Mouse (Mus musculus) telencephalon, adult 2 months (tissue): ENCODE measurements at regions not wholly inside any gene's neighbourhood (a gene's known extent, or its start where the extent isn't known, plus 50 kb on each side); places are given as distances from the start of the nearest gene placed in this dataset.

Source experiments
- DNase-seq: peaks from one replicate; pipeline ENCODE4 v3.0.0-alpha.2; 2011; ENCODE audit warnings: low read depth, low spot score

DNA sequence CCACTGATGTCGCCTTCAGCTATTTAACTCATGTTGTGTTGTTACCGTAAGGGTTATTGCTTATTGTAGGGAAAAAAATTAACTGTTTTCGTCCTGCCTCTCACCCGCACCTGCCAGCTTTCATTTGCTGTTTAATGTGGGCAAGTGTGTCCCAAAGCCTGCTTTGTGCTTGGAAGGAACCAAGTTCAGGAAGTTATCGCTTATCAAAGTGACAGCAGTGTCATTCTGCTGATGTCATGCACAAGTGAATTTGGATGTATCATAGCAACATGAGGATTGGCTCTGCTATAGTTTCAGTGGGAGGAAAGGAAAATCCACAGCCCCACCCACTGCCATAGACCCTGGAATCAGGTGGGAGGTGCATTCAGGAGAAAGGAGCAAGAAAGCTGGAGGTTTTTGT, 276.5 kb downstream of the Rnf144b start:
- DNase-seq: no peak

DNA sequence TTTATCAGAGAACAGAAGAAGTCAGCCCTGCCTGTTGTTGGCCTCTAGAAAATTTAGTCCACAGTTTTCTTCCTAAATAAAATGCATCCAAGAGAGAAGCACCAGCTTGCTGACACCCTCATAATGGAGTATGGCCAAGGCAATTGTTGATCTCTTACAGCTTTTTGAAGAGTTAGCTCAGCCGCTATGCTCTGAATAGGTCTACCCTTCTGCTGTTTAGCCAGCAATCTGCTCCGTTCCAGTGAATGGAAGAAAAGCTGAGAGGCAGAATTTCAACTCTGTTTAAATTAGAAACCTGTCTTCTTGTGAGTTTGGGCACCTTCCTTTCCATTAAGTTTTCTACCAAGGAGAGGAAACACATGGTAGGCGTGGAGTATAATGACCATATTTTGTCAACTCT, 290.8 kb downstream of the Rnf144b start:
- peak; percentile 73 for DNase-seq

DNA sequence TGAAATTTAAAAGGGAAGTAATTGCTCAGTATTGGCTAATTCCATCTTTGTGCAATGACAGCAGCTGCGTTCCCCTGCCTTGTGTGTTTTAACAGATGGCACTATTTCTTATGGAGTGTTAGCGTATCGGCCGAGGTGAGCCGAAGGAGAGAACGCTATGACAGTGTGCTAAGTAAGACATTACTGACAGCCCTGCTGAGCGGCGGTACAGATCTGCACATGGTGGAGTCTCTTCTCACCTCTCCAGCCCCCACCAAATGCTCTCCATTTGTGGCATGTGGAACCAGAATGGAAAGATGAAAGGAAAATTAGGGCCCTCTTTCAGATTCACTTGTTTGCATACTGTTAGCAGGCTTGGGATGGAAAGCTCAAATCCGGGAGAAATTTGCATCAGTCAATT, 291.5 kb downstream of the Rnf144b start:
- DNase-seq: peak; percentile 33

DNA sequence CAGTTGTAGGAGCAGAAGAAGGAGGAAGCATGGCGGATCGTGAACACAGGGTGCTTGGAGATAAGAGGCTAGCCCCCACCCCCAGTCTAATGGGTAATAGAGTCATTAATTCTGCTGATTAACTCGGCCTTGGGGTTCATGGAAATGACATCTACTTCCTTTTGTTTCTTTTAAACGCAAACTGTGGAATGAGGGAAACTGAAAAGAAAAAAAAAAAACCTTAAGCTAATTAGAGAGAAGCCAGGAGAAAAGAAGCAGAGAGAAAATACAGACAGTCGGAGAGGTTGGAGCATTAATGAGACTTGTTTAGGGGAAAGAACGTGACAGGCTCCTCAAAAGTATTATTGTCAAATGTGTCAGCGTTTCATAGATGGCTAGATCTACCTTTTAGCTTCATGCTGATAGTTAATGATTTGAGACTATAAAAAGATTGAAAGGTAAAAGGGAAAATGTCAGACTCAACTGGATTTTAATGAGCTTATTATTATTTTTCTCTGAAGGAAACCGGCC, 307.5 kb downstream of the Rnf144b start:
- DNase-seq: no peak

DNA sequence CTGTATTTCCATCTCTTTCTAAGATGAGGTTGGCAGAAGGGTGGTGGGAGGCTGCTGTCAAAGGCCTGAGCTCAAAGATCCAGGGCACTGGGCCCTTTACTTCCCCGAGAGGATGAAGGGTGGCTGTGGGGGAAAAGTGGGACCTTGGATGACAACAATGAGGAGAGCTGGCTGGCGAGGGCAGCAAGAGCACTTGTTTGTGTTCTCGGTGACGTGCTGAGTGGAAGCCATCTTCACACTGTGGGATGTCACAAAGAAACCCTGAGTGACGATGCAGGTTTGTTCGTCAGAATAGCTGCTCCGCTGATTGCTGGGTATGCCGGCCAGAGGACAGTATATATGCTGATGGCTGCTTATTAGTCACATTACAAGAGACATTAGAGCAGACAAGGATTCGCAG, 308.0 kb downstream of the Rnf144b start:
- no peak for DNase-seq

DNA sequence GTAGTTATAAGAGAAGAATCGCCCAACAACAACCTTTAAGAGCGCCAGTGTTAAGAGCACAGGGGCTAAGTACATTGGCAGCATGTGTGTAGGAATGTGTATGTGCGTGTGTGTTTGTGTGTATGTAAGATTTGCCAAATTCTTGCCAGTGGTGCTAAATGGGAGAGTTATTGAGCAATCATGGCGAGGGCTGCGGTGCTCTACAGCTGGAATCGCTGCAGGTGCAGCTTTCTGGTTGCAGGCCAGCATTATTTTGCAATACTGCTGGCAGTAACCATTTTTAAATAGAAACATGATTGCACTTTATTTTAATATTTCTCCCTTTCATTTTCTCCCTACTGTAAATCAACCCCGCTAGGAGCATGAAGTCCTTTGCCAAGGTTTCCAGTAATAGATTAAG, 313.2 kb downstream of the Rnf144b start:
- DNase-seq: no peak

DNA sequence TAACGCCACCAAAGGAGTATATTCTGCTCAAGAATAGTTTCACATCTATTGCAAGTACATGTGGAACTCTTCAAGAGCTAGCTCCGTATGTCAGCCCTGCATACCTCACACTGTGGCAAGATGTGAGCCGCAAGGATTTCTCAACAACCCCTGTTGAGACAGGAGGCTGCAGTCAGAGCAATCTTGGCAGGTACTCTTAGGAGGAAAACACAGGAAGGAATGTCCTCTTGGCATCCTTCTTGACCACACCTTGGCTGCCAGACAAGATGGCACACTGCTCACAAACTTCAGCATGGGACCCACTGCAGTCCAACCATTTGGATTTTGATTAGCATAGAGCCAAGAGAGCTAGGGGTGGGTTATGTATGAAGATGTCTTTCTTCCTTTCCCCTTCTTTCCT, 322.4 kb downstream of the Rnf144b start:
- DNase-seq: no peak

DNA sequence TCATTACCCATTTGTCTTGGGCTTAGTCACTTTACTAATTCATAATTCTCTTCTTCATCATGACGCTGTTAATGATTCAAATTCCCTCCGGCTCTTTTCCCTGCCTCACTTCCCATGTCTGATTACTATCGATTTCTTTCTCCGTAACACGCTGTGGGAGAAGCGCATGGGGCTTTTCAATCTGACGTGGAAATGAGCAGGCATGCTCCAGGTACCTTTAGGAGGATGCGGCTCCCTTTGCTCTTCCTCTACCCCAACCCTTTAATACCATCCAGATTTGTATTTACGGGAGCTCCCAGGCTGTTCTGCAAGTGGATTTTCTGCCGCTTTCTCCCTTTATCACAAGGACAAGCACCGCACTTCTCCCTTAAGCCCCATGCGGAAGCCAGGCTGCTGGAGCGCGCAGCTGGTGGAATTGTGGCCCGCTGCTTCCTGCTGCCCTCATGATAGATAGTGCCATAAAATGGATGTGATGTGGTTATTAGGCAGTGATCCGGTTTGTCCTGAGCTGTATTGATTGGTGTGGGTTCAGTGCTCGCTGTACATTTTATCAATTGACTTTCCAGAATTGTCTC, 329.8 kb downstream of the Rnf144b start:
- no peak for DNase-seq

DNA sequence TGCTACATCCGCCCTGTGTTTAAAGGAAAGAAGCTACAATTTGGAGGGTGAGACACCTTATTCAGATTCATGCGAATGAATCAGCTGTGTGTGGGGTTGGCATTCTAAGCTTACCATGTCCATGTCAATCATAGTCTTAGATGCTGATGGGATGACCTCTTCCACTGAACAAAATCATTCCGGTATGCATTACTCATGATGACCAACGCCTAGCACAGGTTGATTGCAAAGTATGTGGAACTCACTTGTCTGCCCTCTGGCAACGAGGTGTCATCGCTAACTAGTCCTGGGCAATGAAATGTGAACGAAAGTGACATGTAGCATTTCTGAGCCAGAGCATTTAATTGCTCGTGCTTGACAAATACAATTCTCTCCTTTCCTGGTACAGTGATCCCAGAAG, 339.7 kb downstream of the Rnf144b start:
- no peak for DNase-seq

DNA sequence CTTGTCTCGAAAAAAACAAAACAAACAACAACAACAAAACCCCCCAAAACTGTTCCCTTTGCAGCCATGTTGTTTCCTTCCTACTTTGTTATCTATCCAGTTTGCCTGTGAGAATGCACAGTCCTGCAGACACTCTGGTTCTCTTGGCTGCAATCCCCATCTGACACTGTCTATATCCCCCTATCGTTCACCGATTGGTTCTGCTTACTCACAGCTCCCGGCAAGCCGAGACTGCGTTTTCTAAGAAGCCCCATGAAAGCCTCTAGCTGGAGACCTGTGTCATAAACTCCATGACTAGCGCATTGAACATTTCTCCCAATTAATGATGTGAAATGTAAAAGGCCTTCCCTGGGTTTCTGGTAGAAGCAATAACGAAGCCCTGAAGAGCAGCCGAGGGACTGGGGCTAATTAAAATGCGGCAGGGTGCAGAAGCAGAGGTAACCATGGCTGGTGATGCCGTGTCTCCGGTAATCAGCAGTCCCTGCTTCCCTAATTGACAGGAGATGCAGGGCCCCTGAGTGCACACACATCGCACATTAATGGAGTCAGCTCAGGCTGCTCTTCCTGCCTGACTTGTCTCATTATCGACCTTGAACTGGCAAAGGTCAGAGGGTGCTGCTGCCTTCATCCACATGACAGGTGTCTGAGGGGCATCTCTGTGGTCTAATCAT, 349.2 kb downstream of the Rnf144b start:
- no peak for DNase-seq

DNA sequence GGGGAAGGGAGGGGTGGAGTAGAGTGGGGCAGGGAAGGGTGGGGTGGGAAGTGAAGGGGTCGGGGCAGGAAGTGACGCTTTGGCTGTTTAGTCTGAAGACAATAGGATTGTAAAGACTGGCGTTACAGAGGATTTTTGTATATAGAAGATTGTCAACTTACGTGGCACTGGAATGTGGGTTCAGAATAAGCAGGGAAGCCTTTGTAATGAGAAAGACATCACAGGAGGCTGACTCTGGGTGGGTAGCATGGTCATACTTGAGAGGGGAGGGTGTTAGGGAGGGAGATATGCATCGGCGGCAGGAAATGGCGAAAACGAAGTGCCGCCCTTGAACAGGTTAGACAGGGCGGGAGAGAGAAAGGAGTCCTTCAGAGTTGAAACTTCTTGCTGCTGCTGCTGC, 357.7 kb downstream of the Rnf144b start:
- no peak for DNase-seq

DNA sequence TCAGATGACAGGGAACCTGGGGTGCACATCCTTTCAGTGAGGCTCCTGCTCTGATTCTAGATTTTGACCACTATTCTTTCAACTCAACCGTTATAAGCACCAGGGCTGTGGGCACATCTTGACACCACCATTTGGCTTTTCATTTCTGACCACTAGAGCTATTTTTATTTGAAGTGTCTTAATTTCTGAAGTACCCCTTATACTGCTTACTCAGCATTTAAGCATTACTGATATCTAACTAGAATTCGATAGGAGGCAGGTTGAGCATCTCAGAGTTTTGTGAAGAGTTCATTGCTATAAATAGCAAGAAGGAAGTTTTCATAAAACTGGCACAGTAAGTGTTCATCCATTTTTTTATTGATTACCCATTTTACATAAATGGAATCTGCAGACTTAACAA, 362.4 kb downstream of the Rnf144b start:
- DNase-seq: no peak

DNA sequence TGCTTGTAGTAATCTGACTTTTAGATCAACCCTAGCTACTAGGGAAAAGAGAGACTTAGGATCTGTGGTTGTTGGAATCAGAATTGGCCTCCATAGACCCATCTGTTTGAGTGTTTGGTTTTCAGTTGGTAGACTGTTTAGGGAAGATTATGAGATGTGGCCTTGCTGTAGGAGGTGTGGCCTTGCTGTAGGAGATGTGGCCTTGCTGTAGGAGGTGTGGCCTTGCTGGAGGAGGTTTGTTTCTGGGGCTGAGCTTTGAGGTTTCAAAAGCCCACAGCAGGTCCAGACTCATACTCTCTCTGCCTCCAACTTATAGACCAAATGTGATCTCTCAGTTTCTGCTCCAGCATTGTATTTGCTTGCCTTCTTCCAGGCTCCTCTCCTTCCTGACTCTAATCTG, 363.7 kb downstream of the Rnf144b start:
- DNase-seq: no peak

DNA sequence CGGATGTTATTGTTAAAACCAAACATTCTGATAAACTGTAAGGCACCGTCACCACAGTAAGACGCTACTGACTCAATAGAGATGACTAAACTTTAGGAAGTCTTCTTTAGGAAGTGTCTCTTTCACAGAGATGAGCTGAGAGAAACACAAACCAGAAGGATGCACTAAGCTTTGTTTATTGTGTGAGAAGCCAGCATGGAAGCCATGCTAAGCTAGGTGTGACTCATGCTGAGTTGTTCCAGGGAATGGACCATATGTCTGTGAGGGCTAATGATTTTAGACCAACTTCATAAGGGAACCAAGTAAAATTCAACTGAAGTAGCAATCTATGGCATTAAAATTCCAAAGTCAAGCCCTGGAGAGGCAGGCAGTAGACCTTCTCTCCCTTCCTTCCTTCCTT, 364.2 kb downstream of the Rnf144b start:
- peak; percentile 6 for DNase-seq

DNA sequence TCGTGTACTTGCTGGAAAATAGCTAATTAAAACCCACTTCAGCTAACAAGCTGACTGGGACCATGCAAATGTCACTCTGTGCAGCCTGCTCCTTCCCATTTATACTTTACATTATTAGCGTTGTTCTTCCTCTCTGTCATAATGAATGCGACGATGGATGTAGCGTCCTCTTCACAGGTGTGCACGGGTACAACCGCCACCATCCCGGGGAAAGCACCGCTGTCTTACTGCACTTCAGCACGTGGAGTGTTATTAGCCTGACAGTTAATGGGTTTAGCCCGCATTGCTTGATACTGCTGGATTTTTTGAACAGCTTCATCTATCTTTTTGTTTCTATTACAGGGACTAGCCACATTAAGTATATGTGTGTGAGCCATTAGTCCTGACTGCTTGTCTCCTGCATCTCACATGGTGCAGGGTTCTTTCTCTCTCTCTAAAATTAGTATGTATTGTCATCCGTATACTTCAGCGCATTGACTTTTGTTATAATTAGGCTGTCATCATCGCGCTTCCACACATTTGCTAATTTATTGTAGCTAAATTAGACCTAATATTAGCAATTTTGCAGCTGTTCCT, 383.0 kb downstream of the Rnf144b start:
- DNase-seq: peak; percentile 4

DNA sequence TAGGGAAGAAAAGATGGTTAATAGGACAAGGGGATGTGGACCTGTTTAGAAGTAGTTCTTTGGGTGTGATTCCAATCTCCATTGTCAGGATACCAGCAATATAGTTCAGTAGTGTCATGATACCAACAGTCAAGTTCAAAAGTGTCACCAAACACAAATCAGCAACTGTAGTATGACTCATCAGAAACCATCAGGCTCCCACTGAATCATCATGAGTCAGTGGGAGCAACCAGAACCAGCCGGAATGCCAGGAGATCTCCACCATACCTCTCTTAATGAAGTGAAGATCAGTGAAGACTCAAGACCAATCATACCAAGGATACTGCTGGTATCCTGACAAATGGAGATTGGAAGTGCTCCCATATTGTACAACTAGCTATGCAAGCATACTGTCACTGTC, 410.5 kb downstream of the Rnf144b start:
- DNase-seq: no peak

DNA sequence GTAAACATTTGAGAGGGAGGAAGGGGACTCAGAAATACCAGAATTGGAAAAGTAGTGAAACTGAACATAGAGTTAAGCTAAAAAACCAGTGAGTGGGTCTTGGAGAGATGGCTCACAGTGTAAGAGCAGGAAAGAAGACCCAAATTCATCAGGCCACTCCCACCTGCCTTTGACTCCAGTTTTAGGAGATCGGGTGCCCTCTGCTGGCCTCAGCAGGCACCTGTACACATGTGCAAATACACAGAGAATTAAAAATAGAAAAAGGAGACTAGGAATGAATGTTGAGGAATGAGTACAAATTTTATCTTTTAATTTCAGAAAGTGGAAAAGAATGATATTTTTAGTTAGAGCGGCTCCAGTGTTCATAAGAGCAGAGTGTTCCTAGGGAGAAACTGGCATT, 414.7 kb downstream of the Rnf144b start:
- no peak for DNase-seq

DNA sequence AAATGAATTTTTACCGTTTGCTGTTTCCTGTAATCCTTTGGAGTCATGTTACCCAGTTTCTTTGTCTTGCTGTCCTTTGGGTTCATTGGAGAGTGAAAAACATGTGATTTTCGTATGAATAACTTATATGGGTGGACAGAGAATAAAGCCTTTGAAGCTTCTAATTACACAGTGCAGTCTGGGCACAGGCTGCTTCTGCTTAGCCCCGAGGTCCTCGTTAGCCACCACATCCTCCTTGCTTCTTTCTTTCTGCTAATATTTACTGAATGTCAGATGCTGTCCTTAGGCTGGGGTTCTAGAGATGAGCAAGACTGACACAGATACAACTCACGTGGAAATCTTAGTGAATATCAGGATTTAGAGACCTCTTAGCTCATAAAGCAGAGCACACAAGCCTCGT, 427.2 kb downstream of the Rnf144b start:
- no peak for DNase-seq

DNA sequence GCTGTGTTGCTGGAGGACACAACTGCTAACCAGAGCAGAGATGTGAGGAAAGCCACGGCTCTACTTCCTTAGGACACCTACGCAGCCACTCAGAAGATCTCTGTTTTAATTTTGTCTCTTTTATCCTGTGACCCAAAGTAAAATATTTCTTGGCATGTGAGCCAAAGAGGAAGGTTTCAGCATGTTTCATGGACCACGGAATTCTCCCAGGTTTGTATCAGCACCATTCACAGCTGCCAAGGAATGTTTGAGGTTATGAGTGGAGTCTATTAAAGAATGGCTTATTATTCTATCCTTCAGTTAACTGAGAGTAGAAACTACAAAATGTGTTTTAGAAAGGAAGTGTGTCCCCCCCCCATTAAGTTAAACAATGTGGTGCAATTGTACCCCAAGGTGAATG, 429.8 kb downstream of the Rnf144b start:
- DNase-seq: no peak

DNA sequence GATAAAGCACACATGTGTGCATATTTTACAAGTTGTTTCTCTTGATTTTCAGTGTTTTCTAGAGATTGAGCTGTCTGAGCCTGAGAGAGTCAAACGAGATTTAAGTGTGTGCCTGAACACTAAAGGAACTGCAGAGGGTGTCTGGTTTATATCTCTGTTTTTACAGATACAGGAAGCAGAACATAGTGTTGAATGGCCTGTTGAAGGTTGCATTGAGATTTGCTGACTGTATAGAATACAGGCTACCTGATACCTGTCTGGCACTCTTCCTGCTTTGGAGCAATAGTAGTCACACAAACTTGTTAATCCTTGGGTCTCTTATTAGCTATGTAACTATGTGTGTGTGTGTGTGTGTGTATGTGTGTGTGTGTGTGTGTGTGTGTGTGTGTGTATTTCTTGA, 431.7 kb downstream of the Rnf144b start:
- no peak for DNase-seq

DNA sequence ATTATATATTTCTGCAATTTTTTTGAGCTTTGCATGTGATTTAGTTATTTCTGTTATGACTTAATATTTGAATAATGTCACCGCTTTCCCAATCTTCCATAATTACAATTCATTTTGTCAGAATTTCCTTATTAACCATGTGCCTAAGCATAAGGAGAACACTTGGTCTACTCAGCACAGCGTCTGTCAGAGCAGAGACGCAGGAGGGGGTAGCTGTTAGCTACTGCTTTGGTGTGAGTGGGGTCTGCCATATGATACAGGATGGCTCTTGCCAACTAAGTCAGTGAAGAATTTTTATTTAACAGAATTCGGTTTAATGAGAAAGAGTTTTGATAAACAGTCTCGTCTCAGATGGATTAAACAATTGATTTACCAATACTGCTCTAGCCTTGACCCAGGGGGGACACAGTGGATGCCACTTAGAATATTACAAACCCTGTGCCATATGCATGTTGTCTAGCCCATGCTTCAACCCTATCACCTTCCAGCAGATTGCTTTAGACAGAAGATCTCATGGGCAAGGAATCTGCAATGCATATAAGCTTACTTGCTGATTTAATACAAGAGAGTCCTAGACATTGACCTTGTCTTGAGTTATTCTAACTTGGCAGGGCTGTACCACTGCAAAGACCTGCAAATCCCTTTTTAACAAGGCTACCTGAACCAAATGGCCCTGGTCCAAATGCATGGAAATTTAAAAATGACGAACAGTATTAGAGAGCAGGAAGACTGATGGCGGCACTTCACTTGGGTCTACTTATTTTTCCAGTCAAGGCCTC, 434.9 kb downstream of the Rnf144b start:
- DNase-seq: peak; percentile 4

DNA sequence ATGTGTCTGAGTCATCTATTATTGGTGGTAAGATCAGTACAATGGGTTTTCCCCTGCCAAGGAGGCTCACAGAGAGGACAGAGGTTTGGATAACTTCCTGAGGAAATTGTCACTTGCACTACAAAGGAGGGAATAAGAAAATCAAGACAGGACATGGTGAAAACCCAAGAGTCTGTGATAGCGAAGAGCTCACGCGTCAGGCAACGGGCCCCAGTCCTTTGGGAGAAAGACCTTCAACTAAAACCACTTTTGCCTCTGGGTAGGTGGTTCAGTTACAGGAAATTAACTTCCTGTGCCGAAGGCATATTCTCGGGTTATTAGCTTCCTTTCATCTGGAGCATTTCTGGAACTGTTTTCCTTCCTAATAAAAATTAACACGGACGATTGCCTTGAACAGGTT, 440.4 kb downstream of the Rnf144b start:
- no peak for DNase-seq

DNA sequence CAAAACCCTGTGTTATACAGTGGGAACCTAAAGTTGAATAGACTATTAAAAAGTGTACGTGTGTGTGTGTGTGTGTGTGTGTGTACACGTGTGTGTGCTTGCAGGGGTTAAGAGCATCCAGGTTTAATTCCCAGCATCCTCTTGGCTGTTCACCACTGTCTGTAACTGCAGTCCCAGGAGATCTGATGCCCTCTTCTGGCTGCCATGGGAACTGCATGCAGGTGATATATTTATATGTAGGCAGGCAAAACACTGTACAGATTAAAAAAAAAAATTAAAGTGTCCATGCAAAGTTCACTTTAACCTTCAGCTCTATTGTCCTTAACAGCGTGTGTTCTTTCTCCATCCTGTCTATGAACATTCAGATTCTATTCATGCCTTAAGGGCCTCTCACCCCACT, 454.1 kb downstream of the Rnf144b start:
- DNase-seq: no peak
